Mouse (Mus musculus): ENCODE measurements around the gene Myt1l. TPM values are rescaled to one million over a fixed set of nuclear protein-coding genes. Genes with fewer than 3 reads are reported as not detected.
A peak's percentile ranks its signal among the peaks of the same experiment; 100 is the strongest.

The Myt1l gene
- polyA plus RNA-seq, 1 experiment = 86.4 TPM

GRCm38 (mm10) chr12:29873281-29873772 lies 345.1 kb downstream of the Myt1l start:
- TF ChIP-seq CTCF (IDR thresholded peaks at IDR 0.05; ENCODE audit: borderline replicate concordance, extremely low read depth, insufficient read depth, insufficient read length) = no peak
- TF ChIP-seq POLR2A (IDR thresholded peaks at IDR 0.05; ENCODE audit: borderline replicate concordance, extremely low read depth, insufficient read depth, insufficient read length, poor library complexity, severe bottlenecking) = no peak
- DNase-seq (ENCODE audit: low read depth) = no peak

GRCm38 (mm10) chr12:29877977-29878376 lies 349.8 kb downstream of the Myt1l start:
- DNase-seq (ENCODE audit: low read depth) = no peak
- TF ChIP-seq CTCF (IDR thresholded peaks at IDR 0.05; ENCODE audit: borderline replicate concordance, extremely low read depth, insufficient read depth, insufficient read length) = no peak
- no peak for TF ChIP-seq POLR2A (IDR thresholded peaks at IDR 0.05; ENCODE audit: borderline replicate concordance, extremely low read depth, insufficient read depth, insufficient read length, poor library complexity, severe bottlenecking)

DNA sequence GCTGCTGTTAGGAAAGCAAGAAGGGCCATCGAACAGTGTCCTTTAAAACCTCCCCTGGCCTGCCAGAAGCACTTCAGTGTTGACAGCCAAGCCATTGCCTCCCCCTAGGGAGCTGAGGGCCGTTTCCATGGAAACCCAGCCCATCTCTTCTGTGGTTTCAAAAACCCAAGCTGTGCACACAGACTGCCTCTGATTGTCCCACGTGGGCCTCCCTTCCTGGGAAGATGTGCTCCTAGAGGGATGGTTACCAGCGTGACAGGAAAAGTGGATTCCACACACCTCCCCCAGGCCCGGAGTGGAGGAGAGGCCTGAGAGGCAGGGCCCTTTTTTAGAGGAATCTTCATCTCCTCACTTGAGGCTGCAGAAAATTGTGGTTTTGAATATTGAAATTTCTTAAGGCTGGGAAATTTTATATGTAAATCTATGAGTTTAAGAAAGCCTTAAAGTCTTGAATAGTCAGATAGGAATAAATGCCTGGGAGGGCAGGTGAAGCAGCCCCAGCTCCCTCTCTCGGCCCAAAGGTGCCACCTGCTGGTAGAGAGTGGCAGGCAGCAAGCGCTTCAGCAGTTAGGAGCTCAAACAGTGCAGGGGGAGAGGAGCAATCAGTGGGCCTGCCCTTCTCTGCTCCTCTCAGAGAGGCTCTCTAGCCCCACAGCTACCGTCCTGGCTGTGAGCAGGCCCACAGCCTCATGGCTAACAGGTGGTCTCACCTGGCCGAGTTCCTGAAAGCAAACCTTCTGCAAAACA lies 354.9 kb downstream of the Myt1l start:
- DNase-seq (ENCODE audit: low read depth) = peak; percentile 97
- peak; percentile 87 for TF ChIP-seq CTCF (IDR thresholded peaks at IDR 0.05; ENCODE audit: borderline replicate concordance, extremely low read depth, insufficient read depth, insufficient read length)
- TF ChIP-seq POLR2A (IDR thresholded peaks at IDR 0.05; ENCODE audit: borderline replicate concordance, extremely low read depth, insufficient read depth, insufficient read length, poor library complexity, severe bottlenecking) = no peak

DNA sequence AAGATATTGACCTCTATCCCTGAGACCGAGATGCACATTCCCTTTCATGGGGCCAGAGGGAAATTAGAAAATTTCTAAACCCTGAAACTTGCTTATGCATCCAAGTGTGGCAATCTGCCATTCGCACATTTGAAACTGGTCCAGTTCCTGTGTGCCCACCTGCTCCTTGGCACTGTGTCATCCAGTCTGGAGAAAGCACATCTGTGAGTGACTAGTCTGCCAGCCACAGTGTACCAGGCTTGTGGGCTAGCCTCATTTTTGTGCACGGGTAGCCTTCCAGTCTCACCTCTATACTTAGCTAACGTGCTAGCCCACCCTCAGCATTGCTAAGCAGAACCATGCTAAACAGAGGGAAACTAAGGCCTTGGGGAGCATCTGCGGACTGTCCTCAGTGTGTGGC lies 356.2 kb downstream of the Myt1l start:
- no peak for TF ChIP-seq CTCF (IDR thresholded peaks at IDR 0.05; ENCODE audit: borderline replicate concordance, extremely low read depth, insufficient read depth, insufficient read length)
- TF ChIP-seq POLR2A (IDR thresholded peaks at IDR 0.05; ENCODE audit: borderline replicate concordance, extremely low read depth, insufficient read depth, insufficient read length, poor library complexity, severe bottlenecking) = no peak
- peak; percentile 87 for DNase-seq (ENCODE audit: low read depth)

GRCm38 (mm10) chr12:29894669-29895068 lies 366.5 kb downstream of the Myt1l start:
- DNase-seq (ENCODE audit: low read depth) = peak; percentile 45
- TF ChIP-seq CTCF (IDR thresholded peaks at IDR 0.05; ENCODE audit: borderline replicate concordance, extremely low read depth, insufficient read depth, insufficient read length) (peak; percentile 70; the same call in 1 of the 2 replicates), POLR2A (IDR thresholded peaks at IDR 0.05; ENCODE audit: borderline replicate concordance, extremely low read depth, insufficient read depth, insufficient read length, poor library complexity, severe bottlenecking) (no peak)

DNA sequence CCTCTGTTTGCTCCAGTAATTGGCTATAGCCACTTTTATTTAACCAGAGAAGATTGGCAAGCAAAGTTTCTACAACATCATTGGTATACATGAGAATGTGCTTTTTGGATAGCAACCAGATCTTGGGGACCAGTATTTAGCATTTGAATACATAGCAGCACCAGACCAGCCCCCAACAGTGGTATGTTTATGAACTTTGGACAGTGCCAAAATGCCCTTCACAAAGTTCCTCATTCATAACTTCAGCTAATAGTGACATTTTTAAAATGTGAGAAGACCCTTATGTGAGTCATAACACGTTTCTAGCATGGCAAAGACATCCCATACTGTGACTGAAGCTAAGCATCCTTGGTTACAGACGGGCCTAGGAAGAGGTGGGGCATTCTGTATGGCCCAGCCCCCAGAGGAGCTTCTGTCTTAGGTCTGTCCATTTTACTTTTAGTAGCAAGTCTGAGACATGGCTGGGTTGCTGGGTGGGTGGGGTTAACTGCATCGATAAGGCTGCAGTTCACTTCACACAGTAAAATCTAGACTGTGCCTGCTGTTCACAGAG lies 369.4 kb downstream of the Myt1l start:
- no peak for DNase-seq (ENCODE audit: low read depth)
- TF ChIP-seq POLR2A (IDR thresholded peaks at IDR 0.05; ENCODE audit: borderline replicate concordance, extremely low read depth, insufficient read depth, insufficient read length, poor library complexity, severe bottlenecking) (no peak), CTCF (IDR thresholded peaks at IDR 0.05; ENCODE audit: borderline replicate concordance, extremely low read depth, insufficient read depth, insufficient read length) (no peak)

GRCm38 (mm10) chr12:29904101-29904874 lies 376.1 kb downstream of the Myt1l start:
- no peak for DNase-seq (ENCODE audit: low read depth)
- TF ChIP-seq POLR2A (IDR thresholded peaks at IDR 0.05; ENCODE audit: borderline replicate concordance, extremely low read depth, insufficient read depth, insufficient read length, poor library complexity, severe bottlenecking) (no peak), CTCF (IDR thresholded peaks at IDR 0.05; ENCODE audit: borderline replicate concordance, extremely low read depth, insufficient read depth, insufficient read length) (no peak)

DNA sequence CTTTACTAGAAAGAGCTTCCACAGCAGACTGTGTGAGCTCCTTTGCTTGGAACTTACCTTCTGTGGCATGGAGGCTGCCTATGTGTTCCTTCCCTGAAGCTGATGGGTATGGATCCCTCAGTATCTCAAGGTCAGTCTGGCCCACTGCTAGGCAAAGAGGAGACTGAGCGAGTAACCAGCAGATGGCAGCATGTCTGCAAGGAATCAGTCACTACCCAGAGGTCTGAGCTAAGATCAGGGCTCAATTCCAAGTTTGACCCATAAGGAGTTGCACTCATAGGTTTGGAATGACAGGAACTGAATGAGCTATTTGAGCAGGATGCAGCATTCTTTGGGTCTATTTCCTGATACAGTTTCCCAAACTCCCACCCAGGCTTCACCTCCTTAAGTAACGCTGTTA lies 378.9 kb downstream of the Myt1l start:
- peak; percentile 77 for DNase-seq (ENCODE audit: low read depth)
- TF ChIP-seq POLR2A (IDR thresholded peaks at IDR 0.05; ENCODE audit: borderline replicate concordance, extremely low read depth, insufficient read depth, insufficient read length, poor library complexity, severe bottlenecking) (no peak), CTCF (IDR thresholded peaks at IDR 0.05; ENCODE audit: borderline replicate concordance, extremely low read depth, insufficient read depth, insufficient read length) (peak; percentile 64; the same call in 1 of the 2 replicates)

GRCm38 (mm10) chr12:29916139-29916538 lies 388.0 kb downstream of the Myt1l start:
- DNase-seq (ENCODE audit: low read depth) = no peak
- TF ChIP-seq CTCF (IDR thresholded peaks at IDR 0.05; ENCODE audit: borderline replicate concordance, extremely low read depth, insufficient read depth, insufficient read length) = no peak
- TF ChIP-seq POLR2A (IDR thresholded peaks at IDR 0.05; ENCODE audit: borderline replicate concordance, extremely low read depth, insufficient read depth, insufficient read length, poor library complexity, severe bottlenecking) = no peak

- peak; percentile 49 for DNase-seq (ENCODE audit: low read depth)
- TF ChIP-seq CTCF (IDR thresholded peaks at IDR 0.05; ENCODE audit: borderline replicate concordance, extremely low read depth, insufficient read depth, insufficient read length) = no peak
- TF ChIP-seq POLR2A (IDR thresholded peaks at IDR 0.05; ENCODE audit: borderline replicate concordance, extremely low read depth, insufficient read depth, insufficient read length, poor library complexity, severe bottlenecking) = no peak
Observed at GRCm38 (mm10) chr12:29916807-29917206, 388.6 kb downstream of the Myt1l start.

DNA sequence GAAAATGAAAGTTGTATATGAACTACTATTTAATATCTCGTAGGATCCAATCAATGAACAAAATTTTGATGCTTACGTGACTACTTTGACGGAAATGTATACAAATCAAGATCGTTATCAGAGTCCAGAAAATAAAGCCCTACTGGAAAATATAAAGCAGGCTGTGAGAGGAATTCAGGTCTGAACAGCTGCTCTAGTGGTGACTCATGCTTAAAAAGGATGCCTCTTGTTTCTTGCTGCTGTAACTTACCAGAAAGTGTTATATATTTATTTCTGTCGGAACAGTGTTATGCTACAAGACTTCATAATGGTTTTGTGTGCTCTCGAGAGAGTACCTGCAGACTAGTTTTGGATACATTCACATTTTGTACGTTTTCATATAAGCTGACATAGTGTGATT lies 392.1 kb downstream of the Myt1l start:
- DNase-seq (ENCODE audit: low read depth) = no peak
- TF ChIP-seq POLR2A (IDR thresholded peaks at IDR 0.05; ENCODE audit: borderline replicate concordance, extremely low read depth, insufficient read depth, insufficient read length, poor library complexity, severe bottlenecking) (no peak), CTCF (IDR thresholded peaks at IDR 0.05; ENCODE audit: borderline replicate concordance, extremely low read depth, insufficient read depth, insufficient read length) (no peak)

All from brain, embryonic 14.5 days (tissue).